ENCODE assay signal across 27 mouse cellular contexts in the genomic region with DNA sequence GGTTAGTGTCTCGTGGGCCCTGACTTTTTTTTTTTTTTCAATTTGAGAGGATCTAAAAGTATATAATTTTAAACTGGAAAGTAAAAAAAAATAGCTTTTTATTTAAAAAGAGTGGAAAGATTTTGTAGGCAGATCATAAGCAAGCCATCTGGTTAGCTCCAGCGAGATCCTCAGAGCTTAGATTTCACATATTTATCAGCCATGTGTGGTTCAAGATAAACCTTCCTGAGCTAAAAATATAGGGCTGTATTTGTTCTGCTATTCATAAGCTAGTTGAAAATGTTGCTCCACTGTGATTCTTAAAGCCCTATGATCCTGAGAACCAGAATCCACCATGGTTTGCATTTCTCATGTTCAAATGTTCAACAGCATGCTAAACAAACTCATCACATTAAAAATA. TPM values are rescaled to one million over a fixed set of nuclear protein-coding genes. Genes with fewer than 3 reads are reported as not detected.
A peak's percentile ranks its signal among the peaks of the same experiment; 100 is the strongest.
DNase-seq lines count a peak whose midpoint lies in the region; TF ChIP-seq lines count a peak whose summit lies in the region.
"Had no signal": no experiment of that assay in that cellular context is flagged by ENCODE, and none has a peak within 500 bp of the region (broad histone marks: within the 10 kb centered on the region; RNA-seq: fewer than 3 reads in every experiment).

No protein-coding gene starts in this region.

- no peak for TF ChIP-seq RAD21 in MEL (IDR thresholded peaks at IDR 0.05; ENCODE audit: low read depth, low read length)

- no peaks in the 10 kb centered on the region for H3K9me3 ChIP-seq in MEL (replicated peaks; ENCODE audit: insufficient read depth, low read length)
- H3K9me3 ChIP-seq: embryonic facial prominence, embryonic 13.5 days; forebrain, embryonic 10.5 days; heart, embryonic 10.5 days; hindbrain, embryonic 12.5 days; intestine, embryonic 15.5 days; limb, embryonic 13.5 days; lung, embryonic 15.5 days; midbrain, embryonic 10.5 days; midbrain, embryonic 15.5 days; stomach, embryonic 15.5 days had no signal

- no peak overlapping the region for H3K9ac ChIP-seq in heart, adult 2 months (ENCODE audit: low read depth, low read length)
- no peak overlapping the region for H3K9ac ChIP-seq in MEL (ENCODE audit: control insufficient read depth, low read depth, low read length, poor library complexity, severe bottlenecking)
- H3K9ac ChIP-seq: embryonic facial prominence, embryonic 13.5 days; hindbrain, embryonic 12.5 days; intestine, embryonic 15.5 days; limb, embryonic 13.5 days; lung, embryonic 15.5 days; midbrain, embryonic 15.5 days; stomach, embryonic 15.5 days had no signal

- H3K79me2 ChIP-seq in heart, adult 2 months (replicated peaks; ENCODE audit: control insufficient read depth, insufficient read depth, low read length) = no peaks in the 10 kb centered on the region
- H3K79me2 ChIP-seq in MEL (ENCODE audit: control insufficient read depth, insufficient read depth, low read length, poor library complexity) = no peaks in the 10 kb centered on the region

- TF ChIP-seq CTCF in heart, adult 2 months (IDR thresholded peaks at IDR 0.05) = no peak
- no peak for TF ChIP-seq CTCF in left cerebral cortex, adult 2 months (IDR thresholded peaks at IDR 0.05)
- TF ChIP-seq CTCF in MEL (IDR thresholded peaks at IDR 0.05 in 2 of 3, conservative IDR thresholded peaks at IDR 0.05 in 1 of 3; ENCODE audit: control insufficient read depth in 1 of 3, insufficient read depth in 1 of 3, low read depth in 2 of 3, low read length in 3 of 3, poor library complexity in 1 of 3, severe bottlenecking in 1 of 3) = no peak

- intact Hi-C loops in heart, adult 2 months (cut with DNase I) = no loop called here
- intact Hi-C loops in left cerebral cortex, adult 2 months (cut with DNase I) = no loop called here
- intact Hi-C loops in left cerebral cortex, postnatal 36 days (cut with DNase I) = no loop called here

- WGBS in heart, adult 2 months = 27% methylated on average over 2 of the region's 2 CpGs

- no peak overlapping the region for H3K4me3 ChIP-seq in heart, adult 2 months
- H3K4me3 ChIP-seq in left cerebral cortex, adult 2 months = no peak overlapping the region
- H3K4me3 ChIP-seq in MEL (ENCODE audit: control insufficient read depth in 1 of 2, insufficient read depth in 1 of 2, low read depth in 2 of 2, low read length in 2 of 2) = no peak overlapping the region
- H3K4me3 ChIP-seq: embryonic facial prominence, embryonic 13.5 days; forebrain, embryonic 10.5 days; heart, embryonic 10.5 days; hindbrain, embryonic 12.5 days; intestine, embryonic 15.5 days; limb, embryonic 13.5 days; lung, embryonic 15.5 days; midbrain, embryonic 10.5 days; midbrain, embryonic 15.5 days; stomach, embryonic 15.5 days had no signal

- H3K4me1 ChIP-seq in heart, adult 2 months (ENCODE audit: control insufficient read depth, insufficient read depth, low read length) = peaks cover 2% of the 10 kb centered on the region
- peaks cover 0 to 6% of the 10 kb centered on the region in 2 experiments; a peak in 3 of 4 replicates for H3K4me1 ChIP-seq in MEL (ENCODE audit: control insufficient read depth in 1 of 2, insufficient read depth in 2 of 2, low read length in 2 of 2)
- H3K4me1 ChIP-seq: embryonic facial prominence, embryonic 13.5 days; forebrain, embryonic 10.5 days; heart, embryonic 10.5 days; hindbrain, embryonic 12.5 days; intestine, embryonic 15.5 days; limb, embryonic 13.5 days; lung, embryonic 15.5 days; midbrain, embryonic 10.5 days; midbrain, embryonic 15.5 days; stomach, embryonic 15.5 days had no signal

- peaks cover 3% of the 10 kb centered on the region; the same call in 1 of the 2 replicates for H3K36me3 ChIP-seq in heart, adult 2 months (ENCODE audit: control insufficient read depth, insufficient read depth, low read length)
- peaks cover 0 to 4% of the 10 kb centered on the region in 2 experiments; a peak in 2 of 4 replicates for H3K36me3 ChIP-seq in MEL (ENCODE audit: control insufficient read depth in 1 of 2, insufficient read depth in 2 of 2, low read length in 2 of 2)
- H3K36me3 ChIP-seq: embryonic facial prominence, embryonic 13.5 days; forebrain, embryonic 10.5 days; heart, embryonic 10.5 days; hindbrain, embryonic 12.5 days; intestine, embryonic 15.5 days; limb, embryonic 13.5 days; lung, embryonic 15.5 days; midbrain, embryonic 10.5 days; midbrain, embryonic 15.5 days; stomach, embryonic 15.5 days had no signal

- peak overlapping the region; percentile 9; the same call in 1 of the 2 replicates for H3K27ac ChIP-seq in heart, adult 2 months
- peak overlapping the region; percentile 74 for H3K27ac ChIP-seq in left cerebral cortex, adult 2 months
- H3K27ac ChIP-seq in MEL (ENCODE audit: control insufficient read depth, low read depth, low read length) = no peak overlapping the region
- H3K27ac ChIP-seq: embryonic facial prominence, embryonic 13.5 days; forebrain, embryonic 10.5 days; heart, embryonic 10.5 days; hindbrain, embryonic 12.5 days; hindbrain, postnatal 0 days; intestine, embryonic 15.5 days; limb, embryonic 13.5 days; lung, embryonic 15.5 days; midbrain, embryonic 10.5 days; midbrain, embryonic 15.5 days; stomach, embryonic 15.5 days had no signal

- no peak for TF ChIP-seq EP300 in heart, adult 2 months (IDR thresholded peaks at IDR 0.05; ENCODE audit: insufficient read depth, low read depth, low read length)
- peak in 1 of 2 experiments; percentile 42; a peak in 2 of 4 replicates for TF ChIP-seq EP300 in MEL (IDR thresholded peaks at IDR 0.05; ENCODE audit: low read depth in 1 of 2, low read length in 2 of 2)

- no peak for TF ChIP-seq POLR2A in heart, adult 2 months (IDR thresholded peaks at IDR 0.05; ENCODE audit: insufficient read depth, low read depth, low read length)
- TF ChIP-seq POLR2A in MEL (IDR thresholded peaks at IDR 0.05; ENCODE audit: control insufficient read depth in 1 of 2, insufficient read depth in 1 of 2, low read depth in 1 of 2, low read length in 2 of 2, poor library complexity in 1 of 2) = no peak

- H3K27me3 ChIP-seq in heart, adult 2 months (ENCODE audit: control insufficient read depth, insufficient read depth, low read length) = no peaks in the 10 kb centered on the region
- H3K27me3 ChIP-seq in MEL (ENCODE audit: control insufficient read depth in 1 of 2, insufficient read depth in 2 of 2, low read length in 2 of 2) = no peaks in the 10 kb centered on the region
- H3K27me3 ChIP-seq: embryonic facial prominence, embryonic 13.5 days; hindbrain, embryonic 12.5 days; intestine, embryonic 15.5 days; limb, embryonic 13.5 days; lung, embryonic 15.5 days; midbrain, embryonic 15.5 days; stomach, embryonic 15.5 days had no signal

- DNase-seq in heart, adult 2 months = no peak
- DNase-seq in heart, adult 8-10 months (ENCODE audit: low spot score) = no peak
- DNase-seq in left cerebral cortex, adult 2 months (ENCODE audit: extremely low spot score in 1 of 2, low spot score in 2 of 2) = no peak
- no peak for DNase-seq in left cerebral cortex, postnatal 36 days (ENCODE audit: low spot score in 2 of 2)
- peak; percentile 38 for DNase-seq in MEL (ENCODE audit: low read depth, low spot score)
- DNase-seq in brain, embryonic 18.5 days (ENCODE audit: low read depth, low spot score) = peak; percentile 20
- no peak for DNase-seq in natural killer cell, adult 2 months (ENCODE audit: low spot score in 2 of 2)
- DNase-seq: adrenal gland, postnatal 10 days; cerebellum, adult 11-12 months; cerebellum, adult 9-11 months; heart, postnatal 36 days; kidney, adult 2 months; kidney, postnatal 36 days; right cerebral cortex, postnatal 25 days; thymus, adult 18-20 months; thymus, postnatal 36 days had no signal

TF ChIP-seq in MEL, 35 proteins besides CTCF, POLR2A, EP300 and RAD21 (continues in another document):
- TF ChIP-seq ZNF384 (IDR thresholded peaks at IDR 0.05; ENCODE audit: low read depth, low read length) = 0 out of 2 replicates have a peak, but pooled peaks have one; percentile 4
- no peak for TF ChIP-seq GABPA (IDR thresholded peaks at IDR 0.05; ENCODE audit: low read depth, low read length)
- TF ChIP-seq TCF12 (IDR thresholded peaks at IDR 0.05; ENCODE audit: low read depth, low read length) = peak; percentile 65
- no peak for TF ChIP-seq BHLHE40 (IDR thresholded peaks at IDR 0.05; ENCODE audit: borderline replicate concordance, low read depth, low read length)
- peak; percentile 90 for TF ChIP-seq MEF2A (IDR thresholded peaks at IDR 0.05; ENCODE audit: extremely low read depth, insufficient replicate concordance, low read depth, low read length, poor library complexity, severe bottlenecking)
- no peak for TF ChIP-seq ZC3H11A (IDR thresholded peaks at IDR 0.05; ENCODE audit: low read depth, low read length)
- TF ChIP-seq ELF1 (IDR thresholded peaks at IDR 0.05; ENCODE audit: low read depth, low read length) = no peak
- TF ChIP-seq RCOR1 (IDR thresholded peaks at IDR 0.05; ENCODE audit: low read depth, low read length) = peak; percentile 91
- TF ChIP-seq GATA1 (IDR thresholded peaks at IDR 0.05; ENCODE audit: low read depth, low read length) = peak; percentile 64

RNA-seq across cellular contexts. Expression of a gene that starts 18.6 kb away (rescaled TPM):
- total RNA-seq in heart, adult 2 months (2021) = 10 to 100 TPM; 65.9 to 71.1 TPM
- 14.6 and 30.2 TPM in 2 replicates for polyA plus RNA-seq in heart, adult 2 months (2012; rRNA removed)
- total RNA-seq in heart, adult 8-10 months (2022) = 10 to 100 TPM; 56.1 to 79.1 (median 68.0) TPM
- 10 to 100 TPM; 76.7 to 89.5 TPM for total RNA-seq in left cerebral cortex, adult 2 months (2021)
- total RNA-seq in left cerebral cortex, postnatal 36 days (2021) = 10 to 100 TPM; 78.9 to 91.9 TPM
- 24.3 and 24.4 TPM in 2 replicates for total RNA-seq in MEL (2012; rRNA removed)
- polyA plus RNA-seq in MEL (2012; ENCODE audit: insufficient read depth in 1 of 2, insufficient read length in 2 of 2, low read depth in 1 of 2, low replicate concordance in 2 of 2, missing spikeins in 1 of 2) = 10 to 100 TPM in 1 of 2 experiments, not detected in 1; 31.7 TPM

RNA-seq across cellular contexts. Expression of a gene that starts 20.2 kb away (rescaled TPM):
- total RNA-seq in heart, adult 2 months (2021) = 10 to 100 TPM; 60.5 to 65.9 TPM
- 42.7 and 65.6 TPM in 2 replicates for polyA plus RNA-seq in heart, adult 2 months (2012; rRNA removed)
- total RNA-seq in heart, adult 8-10 months (2022) = 10 to 100 TPM; 61.3 to 75.9 (median 71.3) TPM
- total RNA-seq in left cerebral cortex, adult 2 months (2021) = 100 to 1,000 TPM; 132 to 144 TPM
- 100 to 1,000 TPM; 122 to 148 TPM for total RNA-seq in left cerebral cortex, postnatal 36 days (2021)
- total RNA-seq in MEL (2012; rRNA removed) = 58.7 and 66.4 TPM in 2 replicates
- 100 to 1,000 TPM in 1 of 2 experiments, 10 to 100 TPM in 1; 67.3 to 475 TPM for polyA plus RNA-seq in MEL (2012; ENCODE audit: insufficient read depth in 1 of 2, insufficient read length in 2 of 2, low read depth in 1 of 2, low replicate concordance in 2 of 2, missing spikeins in 1 of 2)

RNA-seq across cellular contexts. Expression of a gene that starts 49.0 kb away (rescaled TPM):
- total RNA-seq in heart, adult 2 months (2021) = under 1 TPM; 0.27 to 0.39 TPM
- polyA plus RNA-seq in heart, adult 2 months (2012; rRNA removed) = 0.12 and 0.23 TPM in 2 replicates
- under 1 TPM; 0.22 to 0.37 (median 0.32) TPM for total RNA-seq in heart, adult 8-10 months (2022)
- total RNA-seq in left cerebral cortex, adult 2 months (2021) = under 1 TPM; 0.16 to 0.41 TPM
- total RNA-seq in left cerebral cortex, postnatal 36 days (2021) = under 1 TPM; 0.15 to 0.18 TPM
- 0.04 and 0.10 TPM in 2 replicates for total RNA-seq in MEL (2012; rRNA removed)
- under 1 TPM in 1 of 2 experiments, not detected in 1; 0.47 TPM for polyA plus RNA-seq in MEL (2012; ENCODE audit: insufficient read depth in 1 of 2, insufficient read length in 2 of 2, low read depth in 1 of 2, low replicate concordance in 2 of 2, missing spikeins in 1 of 2)

Comparison
In these comparisons a context has a peak if more than half of its experiments do, and no peak if none do; other contexts are left out.
1. DNase-seq: peak in MEL (single experiment) and brain, embryonic 18.5 days (single experiment); none in heart, adult 2 months (0 of 2), heart, adult 8-10 months (single experiment), left cerebral cortex, adult 2 months (0 of 2), left cerebral cortex, postnatal 36 days (0 of 2) and natural killer cell, adult 2 months (0 of 2).